Mouse (Mus musculus) gastrocnemius, postnatal 14 days (tissue): ENCODE measurements around the gene Necap2. TPM values are rescaled to one million over a fixed set of nuclear protein-coding genes. Genes with fewer than 3 reads are reported as not detected.
A peak's percentile ranks its signal among the peaks of the same experiment; 100 is the strongest.

ENCODE experiments used
- DNase-seq: peaks from one replicate; pipeline ENCODE4 v3.0.0; 2021; ENCODE audit warnings: mixed read lengths
- intact Hi-C: fragments of 180-260 bp; cut with DNase I; formaldehyde crosslinking; loops from one replicate; pipeline ENCODE4 v1.15.1; 2025; ENCODE audit warnings: low total_unique reads
- total RNA-seq, 2 experiments: library from RNA; stranded (reverse); gene quantifications; 2 replicates each; pipeline ENCODE4 v1.2.3; 2021

Gene Necap2
- total RNA-seq, 2 experiments from 2014 or later: 19.9 to 21.7 TPM

GRCm38 (mm10) chr4:141076761-141077506, 1.2 kb downstream of the Necap2 start:
- no peak for DNase-seq
- intact Hi-C loops: no loop called here

- no peak for DNase-seq
- intact Hi-C loops: no loop called here
These were observed 4.0 kb downstream of the Necap2 start for GRCm38 (mm10) chr4:141074109-141074508.

- intact Hi-C loops: no loop called here
- peak; percentile 73 for DNase-seq
These were observed 4.5 kb downstream of the Necap2 start for GRCm38 (mm10) chr4:141073661-141074060.

- DNase-seq: no peak
- intact Hi-C loops: no loop called here
These were observed 5.7 kb downstream of the Necap2 start for GRCm38 (mm10) chr4:141072502-141072901.

GRCm38 (mm10) chr4:141069731-141070130, 8.4 kb downstream of the Necap2 start:
- intact Hi-C loops: no loop called here

GRCm38 (mm10) chr4:141068655-141069054, 9.5 kb downstream of the Necap2 start:
- intact Hi-C loops: no loop called here
- no peak for DNase-seq

More at GRCm38 (mm10) chr4:141069731-141070130, 8.4 kb downstream of the Necap2 start:
- DNase-seq: peak; percentile 47

GRCm38 (mm10) chr4:141067516-141068046, 10.6 kb downstream of the Necap2 start:
- DNase-seq: no peak
- intact Hi-C loops: no loop called here

GRCm38 (mm10) chr4:141066709-141067515, 11.2 kb downstream of the Necap2 start:
- peak; percentile 53 for DNase-seq
- intact Hi-C loops: no loop called here

- intact Hi-C loops: no loop called here
- peak; percentile 79 for DNase-seq
These were observed 13.0 kb downstream of the Necap2 start for GRCm38 (mm10) chr4:141065123-141065522.

GRCm38 (mm10) chr4:141064104-141064659, 14.0 kb downstream of the Necap2 start:
- intact Hi-C loops: no loop called here

GRCm38 (mm10) chr4:141060426-141061301, 17.5 kb downstream of the Necap2 start, which contains the start of gene Crocc:
Gene Crocc, minus strand, starts transcription at chr4:141060550.
- DNase-seq: peak; percentile 100
- intact Hi-C loops: no loop called here

More at GRCm38 (mm10) chr4:141064104-141064659, 14.0 kb downstream of the Necap2 start:
- DNase-seq: no peak

- intact Hi-C loops: no loop called here
- no peak for DNase-seq
These were observed 18.3 kb downstream of the Necap2 start for GRCm38 (mm10) chr4:141059616-141060425.

- intact Hi-C loops: no loop called here
- DNase-seq: no peak
These were observed 19.3 kb downstream of the Necap2 start for GRCm38 (mm10) chr4:141058835-141059234.

- DNase-seq: no peak
- intact Hi-C loops: no loop called here
These were observed 21.2 kb downstream of the Necap2 start for GRCm38 (mm10) chr4:141056970-141057369.

- intact Hi-C loops: no loop called here
- no peak for DNase-seq
These were observed 24.5 kb downstream of the Necap2 start for GRCm38 (mm10) chr4:141053568-141054161.

GRCm38 (mm10) chr4:141053138-141053537, 25.0 kb downstream of the Necap2 start:
- intact Hi-C loops: no loop called here
- no peak for DNase-seq

GRCm38 (mm10) chr4:141052442-141052841, 25.7 kb downstream of the Necap2 start:
- intact Hi-C loops: no loop called here
- no peak for DNase-seq

GRCm38 (mm10) chr4:141049476-141049835, 28.7 kb downstream of the Necap2 start:
- no peak for DNase-seq
- intact Hi-C loops: no loop called here
